8 mouse cellular contexts compared by ENCODE assay signal in the genomic region with DNA sequence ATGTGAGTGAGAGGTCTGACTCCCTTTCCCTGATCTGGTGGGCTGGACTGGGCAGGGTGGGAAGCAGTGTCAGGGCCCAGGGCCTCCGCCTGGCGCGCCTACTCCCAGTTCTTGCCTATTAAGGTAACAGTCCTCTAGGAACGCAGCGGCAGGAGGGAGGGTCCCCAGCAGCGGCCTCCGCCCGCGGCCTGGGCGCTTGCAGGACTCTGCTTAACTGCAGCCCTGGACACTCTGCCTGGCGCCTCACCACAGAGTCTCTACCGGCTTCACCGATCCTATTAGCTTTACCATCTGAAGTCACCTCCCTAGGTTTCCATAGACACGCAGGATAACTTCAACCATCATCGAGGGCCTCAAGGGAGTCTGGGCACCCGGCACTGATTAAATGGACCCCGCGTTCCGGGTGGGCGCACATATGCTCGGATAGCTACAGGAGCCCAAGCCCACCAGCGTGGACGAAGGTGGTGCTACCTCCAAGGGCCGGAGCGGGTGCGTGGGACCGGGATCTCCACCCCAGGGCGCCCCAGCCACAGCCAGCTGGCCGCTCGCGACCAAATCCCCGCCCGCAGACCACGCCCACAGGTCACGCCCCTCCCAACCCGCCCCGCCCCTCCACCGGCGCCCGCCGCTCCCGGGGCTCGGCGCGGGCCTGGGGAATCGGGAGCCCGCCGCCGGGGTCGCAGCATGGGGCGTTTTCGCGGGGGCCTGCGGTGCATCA. TPM values are rescaled to one million over a fixed set of nuclear protein-coding genes. Genes with fewer than 3 reads are reported as not detected.
DNase-seq lines count a peak whose midpoint lies in the region; ATAC-seq and TF ChIP-seq lines count a peak whose summit lies in the region.

A gene (plus strand): TSS at position 217 of the 718 bp plus-strand sequence.

- H3K36me3 ChIP-seq in embryonic facial prominence, embryonic 15.5 days, result no peaks in the 10 kb centered on the region
- H3K36me3 ChIP-seq in heart, embryonic 13.5 days, result no peaks in the 10 kb centered on the region
- H3K36me3 ChIP-seq in kidney, embryonic 16.5 days (ENCODE audit: insufficient read depth, low read length), result no peaks in the 10 kb centered on the region
- H3K36me3 ChIP-seq in liver, embryonic 14.5 days (replicated peaks; ENCODE audit: control insufficient read depth, insufficient read depth, low read depth), result no peaks in the 10 kb centered on the region
- no peaks in the 10 kb centered on the region for H3K36me3 ChIP-seq in stomach, postnatal 0 days (ENCODE audit: control insufficient read depth, insufficient read depth, low read length)

- peak within 1 kb of the TSS; percentile 95 for H3K4me2 ChIP-seq in embryonic facial prominence, embryonic 15.5 days (replicated peaks)
- peak within 1 kb of the TSS; percentile 89 for H3K4me2 ChIP-seq in heart, embryonic 13.5 days
- H3K4me2 ChIP-seq in kidney, embryonic 16.5 days (replicated peaks; ENCODE audit: low read depth, low read length), result peak within 1 kb of the TSS; percentile 93
- H3K4me2 ChIP-seq in liver, embryonic 14.5 days (ENCODE audit: low read depth), result peak within 1 kb of the TSS; percentile 74
- H3K4me2 ChIP-seq in stomach, postnatal 0 days (replicated peaks; ENCODE audit: low read depth), result peak within 1 kb of the TSS; percentile 88

- DNase-seq in B cell, adult 2 months, result peak; percentile 68 to 75
- peak; percentile 70 to 83 for DNase-seq in adrenal gland, postnatal 36 days
- DNase-seq in liver, embryonic 14.5 days (ENCODE audit: low read depth in 3 of 3, low spot score in 3 of 3), result no peak
- DNase-seq in natural killer cell, adult 2 months (ENCODE audit: low spot score in 2 of 2), result peak; percentile 38 to 46
- peak; percentile 87 for DNase-seq in stomach, postnatal 0 days (ENCODE audit: low spot score)

- TF ChIP-seq CTCF in liver, embryonic 14.5 days (IDR thresholded peaks at IDR 0.05; ENCODE audit: low read depth), result no peak
- 0 out of 2 replicates have a peak, but pooled peaks have one; percentile 5 for TF ChIP-seq CTCF in stomach, postnatal 0 days (IDR thresholded peaks at IDR 0.05; ENCODE audit: low read depth)

- H3K27ac ChIP-seq in embryonic facial prominence, embryonic 15.5 days (replicated peaks), result no peak within 1 kb of the TSS
- H3K27ac ChIP-seq in heart, embryonic 13.5 days (replicated peaks), result peak within 1 kb of the TSS; percentile 95
- peak within 1 kb of the TSS; percentile 52; the same call in 1 of the 2 replicates for H3K27ac ChIP-seq in kidney, embryonic 16.5 days (ENCODE audit: low read length)
- no peak within 1 kb of the TSS for H3K27ac ChIP-seq in liver, embryonic 14.5 days
- peak within 1 kb of the TSS; percentile 92 for H3K27ac ChIP-seq in stomach, postnatal 0 days (replicated peaks)

- H3K4me3 ChIP-seq in embryonic facial prominence, embryonic 15.5 days (replicated peaks), result peak within 1 kb of the TSS; percentile 69
- peak within 1 kb of the TSS; percentile 84 for H3K4me3 ChIP-seq in heart, embryonic 13.5 days
- H3K4me3 ChIP-seq in kidney, embryonic 16.5 days (ENCODE audit: low read length), result peak within 1 kb of the TSS; percentile 72
- H3K4me3 ChIP-seq in liver, embryonic 14.5 days (ENCODE audit: insufficient read depth in 1 of 2, low read depth in 2 of 2, low read length in 2 of 2), result peak within 1 kb of the TSS; percentile 57 to 58
- H3K4me3 ChIP-seq in stomach, postnatal 0 days (ENCODE audit: low read depth, low read length), result peak within 1 kb of the TSS; percentile 73

- H3K9ac ChIP-seq in embryonic facial prominence, embryonic 15.5 days, result peak within 1 kb of the TSS; percentile 47
- peak within 1 kb of the TSS; percentile 90 for H3K9ac ChIP-seq in heart, embryonic 13.5 days
- peak within 1 kb of the TSS; percentile 72 for H3K9ac ChIP-seq in kidney, embryonic 16.5 days (replicated peaks; ENCODE audit: low read length)
- H3K9ac ChIP-seq in liver, embryonic 14.5 days (replicated peaks), result no peak within 1 kb of the TSS; the same call in 1 of the 2 replicates
- H3K9ac ChIP-seq in stomach, postnatal 0 days (ENCODE audit: low read length), result peak within 1 kb of the TSS; percentile 77

- peaks cover 16% of the 10 kb centered on the region for H3K4me1 ChIP-seq in embryonic facial prominence, embryonic 15.5 days
- H3K4me1 ChIP-seq in heart, embryonic 13.5 days, result peaks cover 51% of the 10 kb centered on the region
- peaks cover 19% of the 10 kb centered on the region for H3K4me1 ChIP-seq in kidney, embryonic 16.5 days (ENCODE audit: insufficient read depth, low read length)
- H3K4me1 ChIP-seq in liver, embryonic 14.5 days (replicated peaks; ENCODE audit: control insufficient read depth in 2 of 2, insufficient read depth in 2 of 2, low read length in 1 of 2), result peaks cover 0 to 3% of the 10 kb centered on the region in 2 experiments; a peak in 1 of 4 replicates
- H3K4me1 ChIP-seq in stomach, postnatal 0 days (replicated peaks; ENCODE audit: control insufficient read depth, insufficient read depth), result no peaks in the 10 kb centered on the region; the same call in 1 of the 2 replicates

- ATAC-seq in embryonic facial prominence, embryonic 15.5 days (ENCODE audit: insufficient number of reproducible peaks, low FRiP score, low TSS enrichment, low read depth), result peak; percentile 76
- ATAC-seq in heart, embryonic 13.5 days (ENCODE audit: extremely low read depth, insufficient number of reproducible peaks, low FRiP score, low TSS enrichment), result peak; percentile 77
- peak; percentile 77 for ATAC-seq in kidney, embryonic 16.5 days (ENCODE audit: low FRiP score, low TSS enrichment)
- peak; percentile 71 for ATAC-seq in liver, embryonic 14.5 days (ENCODE audit: insufficient read depth)
- ATAC-seq in stomach, postnatal 0 days (ENCODE audit: low FRiP score, low TSS enrichment), result peak; percentile 83

- WGBS in embryonic facial prominence, embryonic 15.5 days, result under 1% methylated on average over 54 of the region's 54 CpGs
- WGBS in heart, embryonic 13.5 days, result under 1% methylated on average over 52 of the region's 54 CpGs
- whole genome bisulfite sequencing in kidney, embryonic 16.5 days, result 1% methylated on average over 50 of the region's 54 CpGs
- WGBS in liver, embryonic 14.5 days (ENCODE audit: insufficient replicate concordance), result 4% methylated on average over 54 of the region's 54 CpGs
- 2% methylated on average over 50 of the region's 54 CpGs for WGBS in stomach, postnatal 0 days

- H3K27me3 ChIP-seq in embryonic facial prominence, embryonic 15.5 days, result no peaks in the 10 kb centered on the region
- no peaks in the 10 kb centered on the region for H3K27me3 ChIP-seq in heart, embryonic 13.5 days (replicated peaks)
- H3K27me3 ChIP-seq in kidney, embryonic 16.5 days (ENCODE audit: insufficient read depth, low read length), result peaks cover 11% of the 10 kb centered on the region
- peaks cover 19% of the 10 kb centered on the region for H3K27me3 ChIP-seq in liver, embryonic 14.5 days (ENCODE audit: control insufficient read depth, insufficient read depth, low read length)
- H3K27me3 ChIP-seq in stomach, postnatal 0 days (ENCODE audit: control insufficient read depth, insufficient read depth, low read length), result no peaks in the 10 kb centered on the region

- TF ChIP-seq EP300 in liver, embryonic 14.5 days (IDR thresholded peaks at IDR 0.05; ENCODE audit: low read depth), result no peak
- no peak for TF ChIP-seq EP300 in stomach, postnatal 0 days (optimal IDR thresholded peaks at IDR 0.05)

- H3K9me3 ChIP-seq in embryonic facial prominence, embryonic 15.5 days (replicated peaks), result no peaks in the 10 kb centered on the region
- H3K9me3 ChIP-seq in heart, embryonic 13.5 days, result no peaks in the 10 kb centered on the region
- no peaks in the 10 kb centered on the region for H3K9me3 ChIP-seq in kidney, embryonic 16.5 days (ENCODE audit: low read length)
- no peaks in the 10 kb centered on the region for H3K9me3 ChIP-seq in liver, embryonic 14.5 days (ENCODE audit: control insufficient read depth, low read length)
- no peaks in the 10 kb centered on the region for H3K9me3 ChIP-seq in stomach, postnatal 0 days (ENCODE audit: control insufficient read depth, low read length)

RNA-seq across cellular contexts. Expression of the gene that starts here (rescaled TPM):
- total RNA-seq in adrenal gland, postnatal 36 days (2021), result 1 to 10 TPM; 5.6 to 6.1 TPM
- polyA plus RNA-seq in embryonic facial prominence, embryonic 15.5 days (2015; fragmentation: Nextera tagmentation; extraction: Ambion mirVana), result 7.1 and 7.4 TPM in 2 replicates
- 24.8 and 25.0 TPM in 2 replicates for polyA plus RNA-seq in heart, embryonic 13.5 days (2015; fragmentation: Nextera tagmentation; extraction: Ambion mirVana)
- 8.4 and 10.6 TPM in 2 replicates for polyA plus RNA-seq in kidney, embryonic 16.5 days (2015; fragmentation: Nextera tagmentation; extraction: Ambion mirVana)
- 0.67 and 1.2 TPM in 2 replicates for polyA plus RNA-seq in liver, embryonic 14.5 days (2012; rRNA removed)
- polyA plus RNA-seq in liver, embryonic 14.5 days (2014; fragmentation: Nextera tagmentation; extraction: Ambion mirVana), result 1.7 and 2.2 TPM in 2 replicates
- polyA plus RNA-seq in stomach, postnatal 0 days (2015; fragmentation: Nextera tagmentation; extraction: Ambion mirVana), result 20.7 and 21.3 TPM in 2 replicates

Comparison
In these comparisons a context has a peak if more than half of its experiments do, and no peak if none do; other contexts are left out.
1. DNase-seq: peak in B cell, adult 2 months (2 of 2), adrenal gland, postnatal 36 days (2 of 2), natural killer cell, adult 2 months (2 of 2) and stomach, postnatal 0 days (single experiment); none in liver, embryonic 14.5 days (0 of 3).
2. H3K27ac ChIP-seq: peak in heart, embryonic 13.5 days (single experiment), kidney, embryonic 16.5 days (single experiment) and stomach, postnatal 0 days (single experiment); none in embryonic facial prominence, embryonic 15.5 days (single experiment) and liver, embryonic 14.5 days (single experiment).
3. Peak in every context shown above with its lines, with median percentiles within 50 percentile points of each other: ATAC-seq, H3K4me2 ChIP-seq and H3K4me3 ChIP-seq.